Mouse (Mus musculus) ZHBTc4 (cell line): ENCODE results near the gene Trabd2b.

Experiments
- DNase-seq: peaks from one replicate; pipeline ENCODE4 v3.0.0-alpha.2; 2011; ENCODE audit warnings: low read depth, low spot score

The Trabd2b gene

DNA sequence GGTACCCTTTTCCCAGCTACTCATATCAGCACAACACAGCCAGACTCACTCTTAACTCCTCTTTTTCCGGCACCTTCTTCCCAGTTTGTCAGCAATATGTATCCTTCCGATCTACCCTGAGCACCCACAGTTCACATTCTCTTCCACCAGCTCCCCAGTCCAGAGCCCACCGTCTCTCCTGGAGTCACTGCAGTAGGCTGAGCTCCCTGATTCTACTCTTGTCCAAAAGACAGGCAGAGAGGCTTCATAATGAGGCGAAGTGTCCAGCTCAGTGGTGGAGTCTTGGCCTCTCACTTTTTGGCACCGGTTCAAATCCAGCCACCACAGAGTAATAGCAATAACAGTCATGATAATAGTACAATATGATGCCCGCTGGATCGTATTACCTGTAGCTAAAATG, 133.5 kb downstream of the Trabd2b start:
- no peak for DNase-seq

DNA sequence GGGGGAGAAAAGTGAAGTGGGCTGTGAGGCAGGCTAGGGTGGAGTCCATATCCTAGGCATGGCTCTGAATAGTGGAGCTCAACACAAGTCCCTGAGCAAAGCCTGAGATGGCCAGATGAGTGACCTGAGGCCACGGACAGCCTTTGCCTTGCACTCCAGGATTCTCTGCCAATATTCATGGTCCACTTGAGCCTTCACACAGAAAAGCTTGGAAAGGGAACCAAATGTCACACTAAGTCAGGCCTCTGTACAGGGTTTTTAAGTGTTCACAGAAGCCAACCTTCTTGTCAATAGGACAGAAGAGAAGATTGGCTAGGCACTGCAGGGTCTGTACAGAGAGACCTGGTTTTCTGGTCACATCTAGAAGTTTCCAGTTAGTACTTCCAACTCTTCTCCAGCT, 134.7 kb downstream of the Trabd2b start:
- DNase-seq: no peak

DNA sequence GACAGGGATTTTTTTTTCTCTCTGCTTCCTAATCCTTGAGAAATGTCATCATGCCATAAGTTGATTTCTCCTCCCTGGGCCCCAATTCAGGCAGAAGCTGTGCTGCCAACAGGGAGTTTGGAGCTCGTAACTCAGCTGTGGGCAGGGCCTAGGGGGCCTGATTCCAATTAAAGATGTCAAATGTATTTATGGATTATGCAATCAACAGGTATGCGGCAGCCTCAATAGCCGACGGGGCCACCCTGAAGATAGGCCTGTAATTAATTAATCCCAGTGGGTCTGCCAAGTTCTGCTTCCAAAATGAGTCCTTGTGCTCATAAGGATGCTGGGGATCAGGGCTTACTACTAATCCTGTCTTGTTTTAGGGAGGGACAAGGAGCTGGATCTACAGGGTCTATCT, 135.6 kb downstream of the Trabd2b start:
- no peak for DNase-seq

DNA sequence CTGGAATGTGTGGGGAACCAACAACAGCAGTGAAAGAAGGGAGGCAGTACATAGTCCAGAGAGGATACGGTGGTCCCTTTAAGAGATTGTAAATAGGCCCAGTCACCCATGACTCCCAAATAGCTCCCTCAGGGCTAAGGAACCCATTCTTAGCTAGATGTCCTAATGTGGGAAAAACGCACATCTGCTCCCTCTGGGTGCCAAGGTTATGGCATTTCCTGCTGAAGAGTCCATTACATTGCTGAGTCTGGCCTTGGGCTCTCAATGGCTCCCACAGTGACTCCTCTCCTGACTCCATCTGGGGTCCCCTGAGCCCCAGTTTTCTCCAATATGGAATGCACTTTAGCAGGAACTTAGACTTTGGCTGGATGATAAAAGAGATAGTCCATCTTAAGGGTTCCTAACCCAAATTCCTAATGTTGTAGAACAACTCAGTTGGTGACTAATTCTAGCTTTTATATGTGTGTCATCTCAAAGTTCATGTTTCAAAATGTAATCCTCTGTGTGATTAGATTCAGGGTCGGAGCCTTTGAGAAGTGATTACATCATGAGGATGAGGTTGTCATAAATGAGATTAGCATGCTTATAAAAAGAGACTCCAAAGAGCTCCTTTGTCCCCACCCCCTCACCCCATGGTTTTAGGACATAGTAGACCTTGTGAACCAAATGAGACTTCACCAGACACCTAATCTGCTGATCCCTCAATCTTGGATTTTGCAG, 139.1 kb downstream of the Trabd2b start:
- DNase-seq: no peak

DNA sequence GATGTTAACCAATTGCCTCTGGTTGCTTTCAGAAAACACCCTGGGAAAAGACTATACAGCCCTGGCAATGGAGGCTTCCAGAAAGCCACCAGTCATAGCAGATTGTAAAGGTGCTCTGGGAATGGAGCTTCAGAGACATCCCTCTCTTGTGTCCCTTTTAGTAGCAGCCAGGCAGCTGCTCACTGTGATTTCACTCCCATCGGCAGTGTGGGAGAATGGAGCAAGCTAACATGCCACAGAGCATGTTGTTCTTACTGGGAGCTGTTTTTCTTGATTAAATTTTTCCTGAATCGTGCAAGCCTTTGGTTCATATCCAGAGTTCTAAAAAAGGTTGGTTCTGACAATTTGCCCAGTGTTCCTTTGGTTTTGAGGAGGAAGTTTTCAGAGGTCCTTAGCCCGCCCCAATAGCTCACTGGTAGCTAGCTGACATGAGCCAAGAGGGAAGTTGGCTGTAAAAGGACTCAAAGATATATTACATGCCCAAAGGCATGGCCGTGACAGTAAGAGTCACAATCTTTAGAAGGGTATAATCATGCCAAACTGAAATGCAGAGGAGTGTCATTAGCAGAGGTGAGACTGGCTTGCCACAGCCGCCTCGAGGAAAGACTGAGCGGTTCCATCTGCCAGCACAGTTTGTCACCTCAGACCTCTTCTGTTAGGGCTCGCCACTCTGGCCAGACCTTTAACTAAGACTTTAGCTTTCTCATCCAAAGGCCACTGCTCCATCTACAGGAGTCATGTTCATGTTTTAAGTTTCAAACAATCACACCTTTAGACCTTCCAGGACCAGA, 141.3 kb downstream of the Trabd2b start:
- no peak for DNase-seq

DNA sequence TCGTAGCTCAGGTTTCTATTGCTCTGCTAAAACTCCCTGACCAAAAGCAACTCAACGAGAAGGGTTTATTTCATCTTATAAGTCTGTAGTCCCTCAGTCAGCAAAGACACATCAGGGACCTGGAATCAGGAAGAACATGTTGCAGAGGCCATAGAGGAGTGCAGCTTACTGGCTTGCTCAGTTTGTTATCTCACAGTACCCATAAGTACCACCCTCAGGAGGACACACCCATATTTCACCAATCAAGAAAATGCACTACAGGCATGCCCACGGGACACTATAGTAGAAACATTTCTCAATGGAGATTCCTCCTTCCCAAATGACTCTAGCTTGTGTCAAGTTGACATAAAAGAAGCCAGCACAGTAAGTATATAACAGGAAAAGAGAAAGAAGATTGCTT, 143.0 kb downstream of the Trabd2b start:
- DNase-seq: no peak

DNA sequence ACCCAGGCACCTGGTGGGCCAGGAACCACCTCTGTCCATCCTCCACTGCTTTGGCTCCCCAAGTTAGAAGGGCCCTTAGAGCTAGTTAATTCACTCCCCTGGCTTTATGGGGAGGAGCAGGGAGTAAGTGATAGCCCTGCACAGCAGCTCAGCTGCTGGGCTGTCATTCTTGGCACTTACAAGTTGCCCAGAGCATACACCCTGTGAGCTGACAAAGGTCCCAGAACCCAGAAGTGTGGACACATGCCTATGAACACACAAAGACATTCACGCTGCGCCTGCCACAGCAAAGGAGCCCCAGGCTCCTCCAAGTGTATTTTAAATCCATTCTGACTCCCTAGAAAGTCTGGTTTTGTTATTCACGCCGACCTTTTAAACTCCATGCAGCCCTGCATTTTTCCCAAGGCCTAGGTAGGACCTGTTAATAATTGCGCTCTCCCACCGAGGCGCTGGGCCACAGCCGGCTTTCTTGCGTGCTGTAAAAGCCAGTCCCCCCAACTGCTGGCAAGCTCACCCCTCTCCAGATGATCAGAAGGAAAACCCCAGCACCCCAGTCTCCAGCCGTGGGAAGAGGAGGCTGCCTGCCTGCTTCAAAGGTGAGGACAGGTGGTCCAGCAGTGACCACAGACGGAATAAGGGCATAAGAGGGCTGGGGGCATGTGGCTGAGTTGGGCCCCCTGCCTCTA, 144.1 kb downstream of the Trabd2b start:
- no peak for DNase-seq

DNA sequence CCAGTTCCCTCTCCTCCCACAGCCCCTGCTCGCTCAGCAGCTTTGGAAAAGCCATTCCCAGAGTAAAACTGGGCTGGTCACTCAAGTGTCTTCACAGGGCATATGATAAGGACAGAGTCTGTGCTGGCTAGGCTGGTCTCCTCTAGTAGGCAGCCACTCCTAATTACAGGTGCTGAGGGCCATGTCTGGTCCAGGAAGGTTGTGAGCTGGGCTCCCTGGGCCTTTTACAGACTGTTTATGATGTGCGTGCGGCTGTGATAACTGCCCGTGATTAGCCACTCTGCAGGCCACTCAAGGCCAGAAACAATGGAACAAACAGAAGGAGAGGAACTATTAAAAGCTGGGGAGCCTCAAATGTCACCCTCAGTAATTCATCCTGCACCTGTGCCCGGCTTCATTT, 150.4 kb downstream of the Trabd2b start:
- no peak for DNase-seq

DNA sequence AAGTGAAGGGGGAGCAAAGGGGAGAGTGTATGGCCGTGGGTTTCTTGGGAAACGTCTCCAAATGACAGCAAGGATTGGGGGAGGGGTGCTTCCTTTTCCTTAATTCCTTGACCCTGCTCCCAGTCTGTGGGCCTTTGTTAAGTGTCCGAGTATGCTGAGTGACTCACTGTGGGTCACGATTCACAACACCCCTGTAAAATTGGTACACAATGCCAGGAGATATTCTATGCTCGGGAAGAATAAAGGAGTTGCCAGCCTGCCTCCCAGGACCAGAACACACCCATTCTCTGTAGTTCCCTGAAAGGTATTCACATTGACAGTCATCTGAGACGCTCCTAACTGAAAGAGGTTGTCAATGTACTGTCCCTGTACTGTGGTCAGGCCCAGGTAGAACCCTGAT, 151.2 kb downstream of the Trabd2b start:
- no peak for DNase-seq

DNA sequence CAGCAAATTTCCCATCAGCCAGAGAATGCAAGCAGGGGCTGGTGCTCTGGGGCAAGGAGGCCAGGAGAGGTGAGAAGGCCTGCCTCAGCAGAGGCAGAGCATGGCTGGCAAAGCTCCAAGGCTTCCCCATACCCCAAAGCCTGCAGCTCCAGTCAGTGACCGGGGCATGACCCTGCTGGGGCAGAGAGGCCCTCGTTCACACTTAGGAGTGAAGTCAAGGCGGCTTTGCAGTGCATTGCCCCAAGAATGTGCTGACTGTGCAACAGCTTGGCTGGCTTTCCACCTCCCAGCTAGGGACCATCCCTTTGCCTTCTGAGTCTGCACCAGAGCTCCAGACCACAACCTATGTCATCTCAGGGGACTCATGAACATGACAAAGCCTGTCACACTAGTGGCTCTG, 152.0 kb downstream of the Trabd2b start:
- no peak for DNase-seq

DNA sequence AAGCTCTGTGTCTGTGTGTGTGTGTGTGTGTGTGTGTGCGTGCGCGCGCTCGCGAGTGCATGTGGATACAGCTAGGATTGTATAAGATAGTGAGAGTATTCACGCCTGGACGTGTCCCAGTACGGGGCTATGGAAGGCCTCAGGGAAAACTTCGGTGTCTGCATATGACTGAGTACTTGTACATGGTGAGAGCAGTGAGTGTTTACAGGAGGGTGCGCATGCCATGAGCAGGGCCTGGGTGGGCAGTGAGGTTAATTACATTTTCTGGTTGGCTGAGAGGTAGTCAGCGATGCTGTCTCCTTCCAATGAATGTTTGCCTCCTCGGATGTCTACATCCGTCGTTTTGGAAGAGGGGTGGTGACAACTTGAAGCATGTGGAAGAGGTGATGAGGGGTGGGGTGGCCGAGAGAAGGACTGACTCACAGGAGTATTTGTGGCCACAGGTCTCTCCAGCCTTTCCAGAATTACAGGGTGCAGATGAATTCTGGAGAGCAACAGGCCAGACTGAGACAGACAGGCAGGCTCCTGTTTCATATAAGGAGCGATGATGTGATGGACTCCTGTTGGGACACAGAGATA, 154.2 kb downstream of the Trabd2b start:
- no peak for DNase-seq

DNA sequence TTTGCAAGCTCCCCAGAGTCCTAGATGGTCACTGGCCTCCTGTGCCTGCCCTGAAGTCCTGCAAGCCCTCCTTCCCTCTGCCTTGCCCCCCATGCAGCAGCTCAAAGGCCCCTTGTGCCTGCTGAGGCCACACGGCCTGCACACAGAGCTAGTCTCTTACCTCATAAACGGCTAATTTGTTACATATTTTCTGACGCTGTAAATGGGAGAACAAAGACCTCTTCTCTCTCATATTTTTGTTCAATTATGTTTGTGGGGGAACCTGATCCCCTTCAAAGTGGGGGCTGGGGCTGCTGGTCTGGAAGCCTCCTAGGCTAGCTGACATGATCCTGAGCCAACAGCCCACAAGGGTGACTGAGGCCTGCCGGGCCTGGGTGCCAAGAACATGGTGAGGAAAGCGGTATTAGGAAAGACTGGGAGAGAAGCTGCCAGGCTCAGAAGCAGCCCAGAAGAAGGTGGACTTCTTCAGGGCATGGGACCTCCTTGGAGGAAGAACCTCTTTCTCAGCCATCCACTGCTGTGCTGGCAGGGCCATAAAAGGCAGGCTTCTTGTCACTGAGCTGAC, 157.7 kb downstream of the Trabd2b start:
- no peak for DNase-seq

DNA sequence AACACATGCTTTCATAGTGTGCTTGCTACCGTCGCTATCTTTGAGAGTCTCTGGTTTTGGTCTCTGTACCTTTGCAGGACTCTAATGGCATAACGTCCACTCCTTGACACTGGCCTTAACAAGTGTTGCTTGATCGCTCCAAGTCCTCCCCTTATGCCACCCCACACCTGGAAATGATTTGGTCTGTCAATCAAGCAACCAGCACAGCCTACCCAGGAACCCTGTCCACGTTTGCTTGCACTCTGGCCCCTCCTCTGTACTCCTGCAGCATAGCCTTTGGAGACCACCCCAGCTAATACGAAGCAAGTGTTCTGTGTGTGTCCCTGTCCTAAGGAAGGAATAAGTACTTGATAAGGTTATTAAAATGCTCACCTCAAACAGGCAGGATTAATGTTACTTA, 161.1 kb downstream of the Trabd2b start:
- no peak for DNase-seq

DNA sequence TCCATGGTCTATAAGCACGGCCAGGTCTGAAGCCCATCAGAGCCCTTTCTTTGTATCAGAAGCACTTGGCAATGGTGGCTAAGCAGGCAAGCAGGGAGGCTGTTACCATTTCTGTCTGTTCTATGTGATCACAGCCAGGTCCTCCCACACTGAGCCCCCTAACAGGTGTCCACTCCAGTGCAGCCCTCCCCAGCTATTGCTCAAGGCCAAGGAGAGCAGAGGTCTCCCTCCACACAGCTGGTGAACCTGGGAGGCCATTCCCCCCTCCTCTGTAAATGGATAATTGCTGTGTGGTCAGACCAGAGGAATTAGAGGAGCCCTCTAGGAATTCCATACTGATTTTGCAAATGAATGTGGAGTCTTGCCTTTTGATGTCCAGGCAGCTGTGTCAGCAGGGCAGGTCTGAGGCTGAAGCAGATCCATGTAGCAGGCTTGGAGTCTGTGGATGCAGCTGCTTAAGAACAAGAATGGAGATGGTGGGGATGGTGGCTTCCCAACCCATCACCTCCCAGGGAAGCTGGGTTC, 161.6 kb downstream of the Trabd2b start:
- DNase-seq: no peak

DNA sequence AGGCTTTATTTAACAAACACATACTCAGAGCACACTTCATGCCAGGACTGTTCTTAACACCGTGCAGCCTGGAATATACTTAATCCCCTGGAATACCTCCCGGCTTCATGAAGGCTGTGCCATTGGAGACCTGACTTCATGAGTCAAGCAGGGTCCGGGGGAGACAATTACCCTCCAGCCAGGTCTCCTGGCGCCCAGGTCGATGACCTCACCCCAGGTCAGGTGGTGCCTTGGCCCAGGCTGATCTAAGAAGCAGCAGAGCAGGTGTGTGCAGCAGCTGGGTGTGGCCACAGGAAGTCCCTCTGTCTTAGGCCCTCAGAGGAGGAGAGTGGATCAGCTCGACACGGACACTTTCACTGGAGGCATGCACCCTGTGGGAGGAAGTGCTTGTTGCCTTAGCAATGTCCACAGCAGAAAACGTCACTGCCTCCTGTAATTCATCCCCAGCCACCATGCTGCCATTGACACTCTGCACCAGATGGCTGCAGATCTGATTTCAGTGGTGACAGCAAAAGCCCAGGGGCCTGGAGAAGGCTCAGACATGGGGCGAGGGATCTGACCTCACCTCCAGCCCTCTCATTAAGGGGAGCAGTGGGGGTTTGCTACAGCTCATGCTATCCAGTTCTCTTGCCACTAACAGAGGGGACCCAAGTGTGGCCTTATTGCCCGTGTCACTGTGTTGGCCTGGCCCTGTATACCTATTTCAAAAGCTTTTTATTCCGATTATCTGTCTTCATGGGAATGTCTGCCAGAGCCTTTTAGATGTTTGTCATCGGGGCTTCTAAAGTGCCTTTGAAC, 171.8 kb downstream of the Trabd2b start:
- peak; percentile 7 for DNase-seq

DNA sequence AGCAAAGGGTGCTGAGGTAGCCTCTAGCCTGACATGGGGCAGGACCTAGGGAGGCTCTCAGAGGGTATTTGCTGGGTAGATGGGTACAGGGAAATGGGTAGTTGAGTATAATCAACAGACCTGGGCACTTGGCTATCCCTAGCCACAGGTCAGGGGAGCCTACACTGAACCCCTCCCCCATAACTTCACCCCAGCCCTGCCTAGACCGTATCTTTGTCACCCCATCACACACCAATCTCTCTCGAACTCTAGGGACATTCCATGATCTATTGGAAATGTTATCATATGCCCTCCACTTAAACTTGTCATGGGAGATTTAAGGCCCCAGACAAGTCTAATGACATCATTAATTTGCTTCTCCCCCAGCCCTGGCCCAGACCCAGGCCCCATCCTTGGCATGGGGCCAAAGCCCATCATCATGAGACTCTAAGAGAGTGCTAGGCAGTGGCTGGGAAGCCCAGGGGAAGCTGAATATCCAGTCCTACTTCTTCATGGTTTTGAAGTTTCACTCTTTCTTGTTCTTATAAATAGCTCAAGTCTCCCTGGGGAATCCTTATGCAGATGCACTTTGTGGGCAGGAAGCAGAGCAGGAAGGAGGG, 177.1 kb downstream of the Trabd2b start:
- DNase-seq: no peak

DNA sequence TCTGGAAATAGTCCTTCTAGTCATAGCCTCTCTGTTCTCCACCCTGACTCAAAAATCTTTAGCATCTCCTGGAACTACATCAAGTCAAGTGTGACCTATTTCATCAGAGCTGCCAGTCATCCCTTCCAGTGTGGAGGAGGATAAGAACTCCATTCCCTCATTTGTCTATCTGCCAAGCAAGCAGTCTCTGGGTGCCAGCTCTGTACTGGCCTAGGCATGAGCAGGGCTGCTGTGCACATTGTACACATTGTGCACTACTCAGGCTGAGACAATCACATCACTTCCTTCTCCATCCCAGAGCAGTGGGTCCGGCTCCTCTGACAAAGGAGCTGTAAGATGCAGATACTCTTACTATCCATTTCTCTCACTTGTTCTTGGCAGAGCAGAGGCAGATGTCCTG, 178.2 kb downstream of the Trabd2b start:
- DNase-seq: no peak

DNA sequence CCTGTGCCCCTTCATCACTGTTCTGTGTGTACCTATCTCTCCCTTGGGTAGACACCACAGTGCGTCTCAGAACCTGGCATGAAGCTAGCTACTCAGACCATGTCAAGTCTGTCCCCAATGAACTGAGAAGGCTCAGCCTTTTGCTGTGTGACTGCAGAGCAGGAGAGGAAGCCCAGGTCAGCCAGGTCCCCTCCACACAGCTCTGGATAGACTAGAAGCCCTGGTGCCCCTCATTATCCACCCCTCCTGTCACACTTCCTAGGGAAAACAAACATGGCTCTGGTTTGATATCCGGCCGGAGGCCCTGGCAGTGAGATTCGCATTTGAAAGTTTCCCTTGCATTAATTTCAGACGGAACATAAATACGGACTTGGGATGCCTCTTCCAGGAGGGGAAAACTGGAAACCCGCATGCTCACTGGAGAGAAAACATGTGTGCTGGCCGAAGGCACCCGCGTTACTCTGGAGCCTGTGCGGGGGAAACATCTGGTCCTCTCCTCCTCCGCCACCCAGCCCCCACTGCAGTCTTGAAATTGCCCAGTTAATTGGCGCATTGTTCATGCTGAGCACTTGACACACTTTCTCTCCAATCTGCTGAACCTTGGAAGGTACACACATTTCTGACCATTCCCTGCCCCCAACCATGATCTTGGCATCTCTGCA, 187.2 kb downstream of the Trabd2b start:
- peak; percentile 4 for DNase-seq

DNA sequence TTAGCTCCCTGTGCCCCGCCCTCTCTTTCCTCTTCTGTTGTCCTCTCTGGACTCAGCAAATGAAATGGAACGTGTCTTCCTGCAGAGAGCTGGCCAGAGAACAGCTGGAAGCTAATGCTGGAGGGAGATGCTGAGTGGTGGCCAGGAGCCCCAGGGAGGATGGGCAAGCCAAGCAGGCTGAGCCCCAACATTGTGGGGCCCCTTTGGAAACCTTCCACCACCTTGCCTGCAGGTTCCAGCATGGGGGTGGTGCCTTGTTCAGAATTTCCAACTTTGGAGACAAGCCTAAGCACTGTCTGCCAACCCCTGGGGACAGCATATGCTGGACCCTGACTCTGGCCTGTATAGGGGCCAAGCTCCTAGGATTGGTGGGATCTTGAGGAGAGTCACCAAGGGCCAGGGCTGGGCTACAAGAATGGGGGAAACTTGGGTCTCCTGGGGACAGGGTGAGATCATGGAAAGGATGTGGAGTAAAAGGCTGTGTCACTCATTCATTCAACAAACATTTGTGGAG, 188.7 kb downstream of the Trabd2b start:
- no peak for DNase-seq

DNA sequence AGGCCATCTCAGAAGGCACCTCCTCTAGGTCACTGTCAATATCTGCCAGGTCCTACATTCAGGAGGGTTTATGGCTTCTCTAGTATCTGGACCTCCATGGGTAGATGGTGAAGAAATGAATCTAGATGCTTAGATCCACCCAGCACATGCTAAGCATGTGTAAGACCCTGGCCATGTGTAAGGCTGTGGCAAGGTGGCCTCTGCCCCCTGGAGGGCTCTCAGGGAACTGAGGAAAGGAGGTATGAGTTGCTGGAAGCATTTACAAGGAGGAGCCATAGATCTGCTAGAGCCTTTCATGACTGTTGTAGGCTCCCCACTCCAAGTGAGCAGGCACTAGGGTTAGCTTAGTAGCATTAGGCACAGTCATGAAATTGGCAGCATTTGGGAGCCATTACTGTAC, 192.6 kb downstream of the Trabd2b start:
- DNase-seq: peak; percentile 13
